Mouse (Mus musculus): ENCODE data around the gene Hmcn1. TPM values are rescaled to one million over a fixed set of nuclear protein-coding genes. Genes with fewer than 3 reads are reported as not detected.

Gene Hmcn1
- polyA plus RNA-seq, 1 experiment, result 0.13 TPM

DNA sequence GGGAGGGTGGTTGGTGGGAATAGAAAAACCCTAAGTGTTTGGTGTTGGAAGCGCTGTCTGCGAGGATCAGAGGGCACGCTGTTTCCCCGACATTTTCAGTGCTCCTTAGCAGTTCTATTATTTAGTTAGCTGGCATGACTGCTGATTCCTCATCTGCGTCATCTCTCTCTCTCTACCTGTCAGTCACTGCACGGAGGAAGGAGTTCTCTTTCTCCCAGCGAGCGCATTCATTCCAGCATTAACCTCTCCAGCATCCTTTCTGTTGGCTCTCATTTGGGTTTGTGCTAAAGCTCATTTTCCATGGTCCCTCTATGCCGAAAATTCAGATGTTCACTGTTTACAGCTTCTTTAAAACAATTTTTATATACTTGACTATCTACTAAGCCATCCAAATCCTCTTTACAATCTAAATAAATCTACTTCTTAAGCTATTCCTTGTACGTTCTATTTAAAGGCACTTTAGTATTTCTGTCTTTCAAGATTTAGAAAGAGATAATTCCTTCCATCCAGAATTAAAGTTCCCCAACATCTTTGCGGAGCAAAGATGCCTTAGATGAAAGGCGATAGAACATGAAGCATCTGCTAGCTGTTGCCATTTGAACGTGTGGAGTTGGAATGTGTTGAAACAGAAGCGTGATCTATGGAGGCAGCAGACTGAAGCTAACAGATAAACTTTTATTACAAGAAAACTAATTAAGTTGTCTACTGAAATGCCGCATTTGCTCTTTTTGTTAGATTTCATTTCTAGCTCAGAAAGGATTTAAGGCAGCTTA lies 210.0 kb downstream of the Hmcn1 start:
- no peak for TF ChIP-seq CEBPB (IDR thresholded peaks at IDR 0.05; ENCODE audit: low read depth)
- TF ChIP-seq MYOG (IDR thresholded peaks at IDR 0.05; ENCODE audit: control insufficient read depth, extremely low read depth, insufficient read length), result no peak
- TF ChIP-seq USF1 (IDR thresholded peaks at IDR 0.05; ENCODE audit: low read depth), result no peak
- H3K36me3 ChIP-seq (ENCODE audit: control insufficient read depth, insufficient read depth), result no peaks in the 10 kb centered on the region
- H3ac ChIP-seq (ENCODE audit: control insufficient read depth, insufficient read length, low read depth), result no peak overlapping the region
- no peaks in the 10 kb centered on the region for H3K79me3 ChIP-seq (ENCODE audit: low read depth)
- H3K79me2 ChIP-seq (ENCODE audit: control insufficient read depth, insufficient read depth), result no peaks in the 10 kb centered on the region
- peaks cover 4% of the 10 kb centered on the region for H3K27me3 ChIP-seq (ENCODE audit: control insufficient read depth, insufficient read depth, insufficient read length)
- H3K4me3 ChIP-seq (ENCODE audit: insufficient read depth, poor library complexity, severe bottlenecking), result no peak overlapping the region

- no peaks in the 10 kb centered on the region for H3K79me2 ChIP-seq (ENCODE audit: control insufficient read depth, insufficient read depth)
- no peaks in the 10 kb centered on the region for H3K36me3 ChIP-seq (ENCODE audit: control insufficient read depth, insufficient read depth)
- H3K4me3 ChIP-seq (ENCODE audit: insufficient read depth, poor library complexity, severe bottlenecking), result no peak overlapping the region
- H3ac ChIP-seq (ENCODE audit: control insufficient read depth, insufficient read length, low read depth), result no peak overlapping the region
- H3K27me3 ChIP-seq (ENCODE audit: control insufficient read depth, insufficient read depth, insufficient read length), result peaks cover 4% of the 10 kb centered on the region
- no peak for TF ChIP-seq MAX (IDR thresholded peaks at IDR 0.05)
- TF ChIP-seq USF1 (IDR thresholded peaks at IDR 0.05; ENCODE audit: low read depth), result no peak
- TF ChIP-seq MYOD1 (IDR thresholded peaks at IDR 0.05; ENCODE audit: control insufficient read depth, insufficient read length, low read depth), result no peak
- H3K79me3 ChIP-seq (ENCODE audit: low read depth), result no peaks in the 10 kb centered on the region
Measured at GRCm38 (mm10) chr1:150779902-150780301, 213.3 kb downstream of the Hmcn1 start.

DNA sequence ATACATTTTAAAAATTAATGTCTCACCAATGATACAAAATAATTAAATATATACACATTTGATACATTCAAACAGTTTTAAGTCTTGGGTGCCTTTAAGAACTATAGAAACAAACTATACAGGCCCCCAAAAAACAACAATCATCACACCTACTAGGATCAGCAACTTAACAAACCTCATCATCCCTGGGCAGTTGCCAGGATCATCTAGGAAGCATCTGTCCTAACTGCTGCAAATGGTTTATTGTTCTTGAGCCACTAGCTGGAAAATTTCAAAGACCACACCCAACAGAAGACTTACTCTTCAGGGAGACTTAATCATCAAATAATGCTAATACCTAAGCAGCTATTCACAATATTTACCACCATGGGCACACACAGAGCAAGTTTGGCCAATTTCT lies 216.5 kb downstream of the Hmcn1 start:
- no peaks in the 10 kb centered on the region for H3K27me3 ChIP-seq (ENCODE audit: control insufficient read depth, insufficient read depth, insufficient read length)
- no peaks in the 10 kb centered on the region for H3K79me2 ChIP-seq (ENCODE audit: control insufficient read depth, insufficient read depth)
- H3K36me3 ChIP-seq (ENCODE audit: control insufficient read depth, insufficient read depth), result no peaks in the 10 kb centered on the region
- no peak overlapping the region for H3ac ChIP-seq (ENCODE audit: control insufficient read depth, insufficient read length, low read depth)
- no peak for TF ChIP-seq MYOG (IDR thresholded peaks at IDR 0.05; ENCODE audit: control insufficient read depth, extremely low read depth, insufficient read length)
- no peak for TF ChIP-seq CTCF (IDR thresholded peaks at IDR 0.05; ENCODE audit: control insufficient read depth, insufficient read depth, insufficient read length)
- no peak for TF ChIP-seq MYOD1 (IDR thresholded peaks at IDR 0.05; ENCODE audit: control insufficient read depth, insufficient read length, low read depth)
- TF ChIP-seq CEBPB (IDR thresholded peaks at IDR 0.05; ENCODE audit: low read depth), result no peak
- H3K79me3 ChIP-seq (ENCODE audit: low read depth), result no peaks in the 10 kb centered on the region
- no peak overlapping the region for H3K4me3 ChIP-seq (ENCODE audit: insufficient read depth, poor library complexity, severe bottlenecking)

- Histone ChIP-seq H3K4me3 (ENCODE audit: insufficient read depth, poor library complexity, severe bottlenecking) (no peak overlapping the region), H3K36me3 (ENCODE audit: control insufficient read depth, insufficient read depth) (no peaks in the 10 kb centered on the region), H3K79me3 (ENCODE audit: low read depth) (no peaks in the 10 kb centered on the region), H3ac (ENCODE audit: control insufficient read depth, insufficient read length, low read depth) (no peak overlapping the region), H3K27me3 (ENCODE audit: control insufficient read depth, insufficient read depth, insufficient read length) (no peaks in the 10 kb centered on the region), H3K79me2 (ENCODE audit: control insufficient read depth, insufficient read depth) (no peaks in the 10 kb centered on the region)
- no peak for TF ChIP-seq FOSL1 (IDR thresholded peaks at IDR 0.05; ENCODE audit: insufficient read depth, low read length, poor library complexity, severe bottlenecking)
- no peak for TF ChIP-seq CEBPB (IDR thresholded peaks at IDR 0.05; ENCODE audit: low read depth)
- no peak for TF ChIP-seq USF1 (IDR thresholded peaks at IDR 0.05; ENCODE audit: low read depth)
- TF ChIP-seq CTCF (IDR thresholded peaks at IDR 0.05; ENCODE audit: control insufficient read depth, insufficient read depth, insufficient read length), result no peak
- no peak for TF ChIP-seq MYOD1 (IDR thresholded peaks at IDR 0.05; ENCODE audit: control insufficient read depth, insufficient read length, low read depth)
- TF ChIP-seq MAX (IDR thresholded peaks at IDR 0.05), result no peak
- no peak for TF ChIP-seq MYOG (IDR thresholded peaks at IDR 0.05; ENCODE audit: control insufficient read depth, extremely low read depth, insufficient read length)
Measured at GRCm38 (mm10) chr1:150775742-150776141, 217.5 kb downstream of the Hmcn1 start.

DNA sequence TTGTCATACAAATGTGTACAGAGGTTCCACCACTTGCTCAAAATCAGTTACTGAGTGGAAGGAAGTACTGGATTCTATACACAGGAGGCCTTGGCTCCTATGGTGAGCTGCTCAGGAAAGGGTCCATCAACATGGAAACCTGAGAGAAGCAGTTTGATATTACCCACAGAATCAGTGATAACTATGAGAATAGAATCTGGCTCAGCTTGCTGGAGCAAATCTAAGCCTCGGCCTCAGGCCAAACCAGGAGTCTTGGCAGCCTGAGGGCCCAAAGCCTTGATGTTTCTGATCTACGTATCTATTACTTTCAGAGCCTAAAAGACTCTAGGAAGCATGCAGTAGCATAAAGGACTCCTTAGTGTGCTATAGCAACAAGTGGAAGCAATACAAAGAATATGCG lies 220.3 kb downstream of the Hmcn1 start:
- Histone ChIP-seq H3K79me3 (ENCODE audit: low read depth) (no peaks in the 10 kb centered on the region), H3K27me3 (ENCODE audit: control insufficient read depth, insufficient read depth, insufficient read length) (no peaks in the 10 kb centered on the region), H3ac (ENCODE audit: control insufficient read depth, insufficient read length, low read depth) (no peak overlapping the region), H3K4me3 (ENCODE audit: insufficient read depth, poor library complexity, severe bottlenecking) (no peak overlapping the region), H3K79me2 (ENCODE audit: control insufficient read depth, insufficient read depth) (no peaks in the 10 kb centered on the region), H3K36me3 (ENCODE audit: control insufficient read depth, insufficient read depth) (no peaks in the 10 kb centered on the region)
- no peak for TF ChIP-seq USF1 (IDR thresholded peaks at IDR 0.05; ENCODE audit: low read depth)
- no peak for TF ChIP-seq FOSL1 (IDR thresholded peaks at IDR 0.05; ENCODE audit: insufficient read depth, low read length, poor library complexity, severe bottlenecking)
- no peak for TF ChIP-seq MYOD1 (IDR thresholded peaks at IDR 0.05; ENCODE audit: control insufficient read depth, insufficient read length, low read depth)
- no peak for TF ChIP-seq CTCF (IDR thresholded peaks at IDR 0.05; ENCODE audit: control insufficient read depth, insufficient read depth, insufficient read length)
- TF ChIP-seq MYOG (IDR thresholded peaks at IDR 0.05; ENCODE audit: control insufficient read depth, extremely low read depth, insufficient read length), result no peak

DNA sequence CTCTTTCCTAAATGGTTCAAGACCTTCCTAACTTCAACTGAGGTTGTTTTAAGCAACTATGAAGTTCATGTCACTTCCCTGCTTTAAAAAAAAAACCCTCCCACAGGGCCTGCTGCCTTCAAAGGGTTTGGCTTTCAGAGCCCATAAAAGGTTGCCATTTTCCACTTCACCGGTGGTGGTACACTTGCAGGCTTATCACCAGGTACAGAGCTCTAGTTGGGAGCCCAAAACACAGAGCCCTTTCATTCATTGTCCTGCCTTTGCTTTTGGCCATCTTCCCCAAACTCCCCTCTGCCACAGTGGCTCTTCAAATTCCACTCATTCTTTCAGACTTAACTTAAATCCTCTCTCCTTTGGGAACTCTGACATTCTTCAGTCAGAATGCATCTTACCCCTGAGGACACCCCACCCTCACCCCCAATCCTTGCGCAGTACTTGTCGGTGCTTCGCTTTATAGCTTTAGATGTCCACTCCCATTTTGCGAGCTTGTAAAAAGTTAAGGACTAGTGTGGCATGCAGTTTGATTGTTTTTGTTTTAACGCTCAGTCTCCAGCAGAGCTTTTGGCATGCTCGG lies 222.2 kb downstream of the Hmcn1 start:
- TF ChIP-seq CTCF (IDR thresholded peaks at IDR 0.05; ENCODE audit: control insufficient read depth, insufficient read depth, insufficient read length) (no peak), CEBPB (IDR thresholded peaks at IDR 0.05; ENCODE audit: low read depth) (no peak), USF1 (IDR thresholded peaks at IDR 0.05; ENCODE audit: low read depth) (no peak), FOSL1 (IDR thresholded peaks at IDR 0.05; ENCODE audit: insufficient read depth, low read length, poor library complexity, severe bottlenecking) (no peak)
- H3K79me3 ChIP-seq (ENCODE audit: low read depth), result no peaks in the 10 kb centered on the region
- no peaks in the 10 kb centered on the region for H3K27me3 ChIP-seq (ENCODE audit: control insufficient read depth, insufficient read depth, insufficient read length)
- H3K4me3 ChIP-seq (ENCODE audit: insufficient read depth, poor library complexity, severe bottlenecking), result no peak overlapping the region
- no peak overlapping the region for H3ac ChIP-seq (ENCODE audit: control insufficient read depth, insufficient read length, low read depth)
- H3K79me2 ChIP-seq (ENCODE audit: control insufficient read depth, insufficient read depth), result no peaks in the 10 kb centered on the region
- H3K36me3 ChIP-seq (ENCODE audit: control insufficient read depth, insufficient read depth), result no peaks in the 10 kb centered on the region
